Comparison of ENCODE assay signal across 9 mouse cellular contexts in genomic region chr4:106837425-106837824, GRCm38 (mm10). TPM values are rescaled to one million over a fixed set of nuclear protein-coding genes. Genes with fewer than 3 reads are reported as not detected.
DNase-seq lines count a peak whose midpoint lies in the region; ATAC-seq lines count a peak whose summit lies in the region.
"Had no signal": no experiment of that assay in that cellular context is flagged by ENCODE, and none has a peak within 500 bp of the region (broad histone marks: within the 10 kb centered on the region; RNA-seq: fewer than 3 reads in every experiment).

No protein-coding gene starts in this region.

- no peaks in the 10 kb centered on the region for H3K27me3 ChIP-seq in lung, embryonic 16.5 days (ENCODE audit: control insufficient read depth, insufficient read depth, low read depth, low read length)
- no peaks in the 10 kb centered on the region; the same call in 1 of the 2 replicates for H3K27me3 ChIP-seq in forebrain, embryonic 14.5 days (replicated peaks; ENCODE audit: control insufficient read depth, insufficient read depth, low read length)
- H3K27me3 ChIP-seq in limb, embryonic 10.5 days (ENCODE audit: low read depth, poor library complexity, severe bottlenecking), result no peaks in the 10 kb centered on the region
- no peaks in the 10 kb centered on the region for H3K27me3 ChIP-seq in neural tube, embryonic 13.5 days

- H3K36me3 ChIP-seq in lung, embryonic 16.5 days (ENCODE audit: control insufficient read depth, insufficient read depth, low read length), result no peaks in the 10 kb centered on the region
- H3K36me3 ChIP-seq in forebrain, embryonic 14.5 days (ENCODE audit: control insufficient read depth, insufficient read depth, low read length), result no peaks in the 10 kb centered on the region
- H3K36me3 ChIP-seq in limb, embryonic 10.5 days, result no peaks in the 10 kb centered on the region
- no peaks in the 10 kb centered on the region for H3K36me3 ChIP-seq in neural tube, embryonic 13.5 days

- H3K4me3 ChIP-seq in lung, embryonic 16.5 days (ENCODE audit: low read length), result peak overlapping the region; percentile 33
- peak overlapping the region; percentile 6; the same call in 1 of the 2 replicates for H3K4me3 ChIP-seq in forebrain, embryonic 14.5 days (ENCODE audit: low read depth, low read length)
- H3K4me3 ChIP-seq in limb, embryonic 10.5 days, result peak overlapping the region; percentile 64
- peak overlapping the region; percentile 21 for H3K4me3 ChIP-seq in neural tube, embryonic 13.5 days

- 11% methylated on average over 9 of the region's 9 CpGs for WGBS in lung, embryonic 16.5 days
- 6% methylated on average over 9 of the region's 9 CpGs for WGBS in forebrain, embryonic 14.5 days
- WGBS in limb, embryonic 10.5 days, result 7% methylated on average over 9 of the region's 9 CpGs
- 4% methylated on average over 9 of the region's 9 CpGs for WGBS in neural tube, embryonic 13.5 days

- H3K27ac ChIP-seq in lung, embryonic 16.5 days (ENCODE audit: low read length), result no peak overlapping the region
- peak overlapping the region; percentile 97; the same call in 1 of the 2 replicates for H3K27ac ChIP-seq in forebrain, embryonic 14.5 days (ENCODE audit: low read depth, low read length)
- peak overlapping the region; percentile 95 for H3K27ac ChIP-seq in limb, embryonic 10.5 days
- H3K27ac ChIP-seq in neural tube, embryonic 13.5 days (replicated peaks), result peak overlapping the region; percentile 100

- peak overlapping the region; percentile 38 for H3K9ac ChIP-seq in lung, embryonic 16.5 days (ENCODE audit: low read length)
- H3K9ac ChIP-seq in forebrain, embryonic 14.5 days (ENCODE audit: low read length), result peak overlapping the region; percentile 33; the same call in 1 of the 2 replicates
- peak overlapping the region; percentile 69 for H3K9ac ChIP-seq in neural tube, embryonic 13.5 days

- no peaks in the 10 kb centered on the region for H3K9me3 ChIP-seq in lung, embryonic 16.5 days (ENCODE audit: control insufficient read depth, low read length)
- no peaks in the 10 kb centered on the region for H3K9me3 ChIP-seq in forebrain, embryonic 14.5 days (replicated peaks; ENCODE audit: control insufficient read depth, low read length)
- H3K9me3 ChIP-seq in limb, embryonic 10.5 days (replicated peaks), result no peaks in the 10 kb centered on the region
- no peaks in the 10 kb centered on the region for H3K9me3 ChIP-seq in neural tube, embryonic 13.5 days
- H3K9me3 ChIP-seq: megakaryocyte, embryonic 14.5 days had no signal

- DNase-seq in lung, postnatal 36 days, result no peak
- no peak for DNase-seq in forebrain, embryonic 14.5 days (ENCODE audit: low spot score)
- no peak for DNase-seq in limb, embryonic 10.5 days (ENCODE audit: low spot score)
- no peak for DNase-seq in layer of hippocampus, postnatal 25 days (ENCODE audit: extremely low spot score in 1 of 2, low spot score in 1 of 2)
- no peak for DNase-seq in urinary bladder, postnatal 36 days (ENCODE audit: low spot score in 2 of 2)
- no peak for DNase-seq in gastrocnemius, postnatal 25 days

- peaks cover 37% of the 10 kb centered on the region for H3K4me1 ChIP-seq in lung, embryonic 16.5 days (replicated peaks; ENCODE audit: control insufficient read depth, insufficient read depth, low read length)
- H3K4me1 ChIP-seq in forebrain, embryonic 14.5 days (ENCODE audit: control insufficient read depth, insufficient read depth, low read length), result peaks cover 34% of the 10 kb centered on the region
- peaks cover 65% of the 10 kb centered on the region for H3K4me1 ChIP-seq in limb, embryonic 10.5 days
- H3K4me1 ChIP-seq in neural tube, embryonic 13.5 days (replicated peaks), result peaks cover 61% of the 10 kb centered on the region

- no peak for ATAC-seq in lung, embryonic 16.5 days (ENCODE audit: low read depth)
- ATAC-seq in forebrain, embryonic 14.5 days, result no peak
- no peak for ATAC-seq in neural tube, embryonic 13.5 days (ENCODE audit: low read depth)

- peak overlapping the region; percentile 58 for H3K4me2 ChIP-seq in lung, embryonic 16.5 days (ENCODE audit: low read depth, low read length)
- peak overlapping the region; percentile 50 for H3K4me2 ChIP-seq in forebrain, embryonic 14.5 days (ENCODE audit: low read length)
- H3K4me2 ChIP-seq in neural tube, embryonic 13.5 days, result peak overlapping the region; percentile 100

RNA-seq across cellular contexts. Expression of gene Acot11, which starts 32.6 kb away (rescaled TPM):
- 2.1 and 2.4 TPM in 2 replicates for polyA plus RNA-seq in lung, embryonic 16.5 days (2015; fragmentation: Nextera tagmentation; extraction: Ambion mirVana)
- polyA plus RNA-seq in forebrain, embryonic 14.5 days (2014; fragmentation: Nextera tagmentation; extraction: Ambion mirVana), result 0.77 and 1.3 TPM in 2 replicates
- 9.0 and 10.7 TPM in 2 replicates for polyA plus RNA-seq in limb, embryonic 10.5 days (2016; fragmentation: Nextera tagmentation; extraction: Ambion mirVana)
- 1.5 and 1.7 TPM in 2 replicates for polyA plus RNA-seq in neural tube, embryonic 13.5 days (2015; fragmentation: Nextera tagmentation; extraction: Ambion mirVana)
- total RNA-seq in layer of hippocampus, postnatal 25 days (2021), result 10 to 100 TPM; 45.7 to 46.8 TPM
- 10 to 100 TPM in 1 of 2 experiments, 1 to 10 TPM in 1; 7.8 to 14.3 TPM for total RNA-seq in gastrocnemius, postnatal 25 days (2021)

Comparison
In these comparisons a context has a peak if more than half of its experiments do, and no peak if none do; other contexts are left out.
1. H3K4me2 ChIP-seq: peak in every context shown above with its lines; median percentile 100 in neural tube, embryonic 13.5 days; 58 in lung, embryonic 16.5 days; 50 in forebrain, embryonic 14.5 days.
2. H3K4me3 ChIP-seq: peak in every context shown above with its lines; median percentile 64 in limb, embryonic 10.5 days; 33 in lung, embryonic 16.5 days; 21 in neural tube, embryonic 13.5 days; 6 in forebrain, embryonic 14.5 days.